Mouse (Mus musculus): ENCODE data around the gene Rpap1.
"Not testable (repeated sequence)": the region's sequence is repeated elsewhere in the genome, so short reads cannot be mapped to it uniquely, and the experiment has no call there.

The Rpap1 gene

GRCm38 (mm10) chr2:119741581-119742411, 45.5 kb downstream of the Rpap1 start, which contains the start of gene Itpka:
Itpka (plus strand) TSS chr2:119742337.
- no peak for DNase-seq (ENCODE audit: low read depth in 1 of 2, low spot score in 2 of 2)

DNA sequence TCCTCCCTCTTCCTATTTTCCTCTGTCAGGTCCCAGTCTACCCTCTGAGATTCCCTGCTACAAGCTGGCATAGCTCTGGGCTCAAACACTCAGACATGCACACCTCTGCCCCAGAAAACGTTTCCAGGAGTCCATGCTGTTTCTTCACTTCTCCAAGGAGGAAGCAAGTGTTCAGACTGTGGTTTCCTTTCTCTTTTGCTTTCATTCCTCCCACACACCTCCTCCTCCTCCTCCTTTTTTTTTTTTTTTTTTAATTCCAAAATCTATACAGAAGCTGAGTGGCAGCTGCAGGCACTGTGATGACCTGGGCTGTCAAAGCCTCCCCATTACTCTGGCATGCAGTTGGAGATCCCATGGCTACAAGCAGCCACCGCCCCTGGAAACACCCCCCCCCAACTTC, 46.8 kb downstream of the Rpap1 start:
- DNase-seq (ENCODE audit: low read depth in 1 of 2, low spot score in 2 of 2): no peak

- no peak for DNase-seq (ENCODE audit: low read depth in 1 of 2, low spot score in 2 of 2)
Measured at GRCm38 (mm10) chr2:119737124-119737523, 50.2 kb downstream of the Rpap1 start.

DNA sequence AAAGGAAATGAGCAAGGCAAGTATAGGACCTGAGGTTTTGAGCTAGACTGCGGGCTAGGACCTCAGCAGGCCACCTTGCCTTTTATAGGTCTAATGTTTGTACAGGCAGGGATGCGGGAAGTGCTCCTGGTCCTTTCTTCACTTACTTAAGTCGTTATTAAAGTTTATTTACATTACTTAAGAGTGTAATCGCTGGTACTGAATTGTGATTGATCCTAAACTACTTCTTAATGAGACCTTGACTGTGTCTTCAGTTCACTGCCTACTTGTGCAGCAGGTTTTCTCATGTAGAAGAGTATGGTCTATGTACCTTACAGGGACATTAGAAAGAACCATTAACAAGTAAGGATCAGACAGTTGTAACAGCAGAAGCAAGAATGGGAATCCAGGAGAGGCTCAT, 56.6 kb downstream of the Rpap1 start:
- DNase-seq (ENCODE audit: low read depth in 1 of 2, low spot score in 2 of 2): no peak

GRCm38 (mm10) chr2:119727762-119728416, 59.4 kb downstream of the Rpap1 start:
- no peak for DNase-seq (ENCODE audit: low read depth in 1 of 2, low spot score in 2 of 2)

DNA sequence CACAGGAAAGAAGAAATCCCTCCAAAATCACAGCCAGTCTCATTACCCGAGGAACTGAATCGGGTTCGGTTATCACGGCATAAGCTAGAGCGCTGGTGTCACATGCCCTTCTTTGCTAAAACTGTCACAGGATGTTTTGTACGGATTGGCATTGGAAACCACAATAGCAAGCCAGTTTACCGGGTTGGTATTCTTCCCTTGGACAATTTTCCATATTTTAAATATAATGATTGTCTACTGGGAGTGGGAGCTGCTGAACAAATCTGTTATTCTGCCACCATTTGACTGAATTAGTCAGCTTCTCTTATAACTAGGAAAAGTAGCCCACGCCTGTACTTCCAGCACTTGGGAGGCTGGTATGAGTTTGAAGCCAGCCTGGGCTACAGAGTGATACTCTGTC, 66.3 kb downstream of the Rpap1 start:
- DNase-seq (ENCODE audit: low read depth in 1 of 2, low spot score in 2 of 2): no peak

DNA sequence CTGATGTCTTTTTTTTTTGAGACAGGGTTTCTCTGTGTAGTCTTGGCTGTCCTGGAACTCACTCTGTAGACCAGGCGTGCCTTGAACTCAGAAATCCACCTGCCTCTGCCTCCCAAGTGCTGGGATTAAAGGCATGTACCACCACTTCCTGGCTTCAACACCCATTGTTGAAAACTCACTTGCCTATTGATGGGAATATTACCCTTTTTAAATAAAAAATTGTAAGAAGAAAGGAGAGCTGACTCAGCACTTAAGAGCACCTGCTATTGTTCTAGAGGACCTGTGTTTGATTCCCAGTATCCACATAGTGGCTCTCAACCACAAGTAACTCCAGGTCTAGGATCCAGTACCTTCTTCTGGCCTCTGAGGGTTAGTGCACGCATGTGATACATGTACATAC, 71.5 kb downstream of the Rpap1 start:
- not testable (repeated sequence) for DNase-seq (ENCODE audit: low read depth in 1 of 2, low spot score in 2 of 2)

Measured in monocyte, adult 2 months (primary cell).